ENCODE assay signal across 9 mouse cellular contexts in the genomic region with DNA sequence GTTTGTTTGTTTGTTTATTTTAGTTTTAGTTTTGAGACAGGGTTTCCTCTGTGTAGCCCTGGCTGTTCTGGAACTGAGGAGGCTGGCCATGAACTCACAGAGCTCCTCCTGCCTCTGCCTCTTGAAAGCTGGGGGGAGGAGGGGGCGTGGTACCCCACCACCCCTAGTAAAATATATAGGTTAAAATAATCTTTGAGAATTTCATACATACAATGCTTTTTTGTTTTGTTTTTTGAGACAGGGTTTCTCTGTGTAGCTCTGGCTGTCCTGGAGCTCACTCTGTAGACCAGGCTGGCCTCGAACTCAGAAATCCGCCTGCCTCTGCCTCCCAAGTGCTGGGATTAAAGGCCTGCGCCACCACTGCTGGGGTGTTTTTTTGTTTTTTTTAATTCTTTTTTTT. TPM values are rescaled to one million over a fixed set of nuclear protein-coding genes. Genes with fewer than 3 reads are reported as not detected.
A peak's percentile ranks its signal among the peaks of the same experiment; 100 is the strongest.
DNase-seq lines count a peak whose midpoint lies in the region; ATAC-seq and TF ChIP-seq lines count a peak whose summit lies in the region.
"Not testable (repeated sequence)": the region's sequence is repeated elsewhere in the genome, so short reads cannot be mapped to it uniquely, and the experiment has no call there.
"Had no signal": no experiment of that assay in that cellular context is flagged by ENCODE, and none has a peak within 500 bp of the region (broad histone marks: within the 10 kb centered on the region; RNA-seq: fewer than 3 reads in every experiment).

No protein-coding gene starts in this region.

- peak; percentile 19 for DNase-seq in adrenal gland, postnatal 10 days
- not testable (repeated sequence) for DNase-seq in embryonic facial prominence, embryonic 14.5 days (ENCODE audit: low spot score); heart, embryonic 10.5 days (ENCODE audit: low spot score); kidney, postnatal 0 days (ENCODE audit: low spot score)

- H3K9me3 ChIP-seq in embryonic facial prominence, embryonic 14.5 days (ENCODE audit: control insufficient read depth, low read length); heart, embryonic 10.5 days; hindbrain, embryonic 15.5 days; kidney, postnatal 0 days (replicated peaks; ENCODE audit: low read length); liver, embryonic 15.5 days (replicated peaks); midbrain, embryonic 13.5 days; stomach, embryonic 14.5 days (ENCODE audit: control insufficient read depth, low read depth, low read length): not testable (repeated sequence)

- H3K4me2 ChIP-seq in embryonic facial prominence, embryonic 14.5 days (ENCODE audit: low read depth, low read length) = 0 out of 2 replicates have a peak overlapping the region, but pooled peaks have one; percentile 80
- not testable (repeated sequence) for H3K4me2 ChIP-seq in hindbrain, embryonic 15.5 days; kidney, postnatal 0 days (ENCODE audit: low read length); midbrain, embryonic 13.5 days (replicated peaks); stomach, embryonic 14.5 days (replicated peaks; ENCODE audit: low read depth, low read length)
- H3K4me2 ChIP-seq in liver, embryonic 15.5 days = 0 out of 2 replicates have a peak overlapping the region, but pooled peaks have one; percentile 75

- not testable (repeated sequence) for ATAC-seq in embryonic facial prominence, embryonic 14.5 days (ENCODE audit: low read depth); hindbrain, embryonic 15.5 days (ENCODE audit: low FRiP score, low read depth); kidney, postnatal 0 days (replicated peaks; ENCODE audit: low FRiP score, low read depth); liver, embryonic 15.5 days (ENCODE audit: insufficient read depth); midbrain, embryonic 13.5 days; stomach, embryonic 14.5 days (ENCODE audit: insufficient number of reproducible peaks, insufficient read depth, low FRiP score, low read depth)

- not testable (repeated sequence) for H3K4me3 ChIP-seq in embryonic facial prominence, embryonic 14.5 days (ENCODE audit: low read depth, low read length); heart, embryonic 10.5 days; hindbrain, embryonic 15.5 days; kidney, postnatal 0 days (replicated peaks; ENCODE audit: low read depth, low read length); liver, embryonic 15.5 days (replicated peaks); midbrain, embryonic 13.5 days (replicated peaks); stomach, embryonic 14.5 days (ENCODE audit: low read depth, low read length)

- H3K4me1 ChIP-seq in embryonic facial prominence, embryonic 14.5 days (ENCODE audit: control insufficient read depth, insufficient read depth, low read length) = peaks cover 29% of the 10 kb centered on the region
- H3K4me1 ChIP-seq in heart, embryonic 10.5 days = peaks cover 37% of the 10 kb centered on the region
- peaks cover 49% of the 10 kb centered on the region for H3K4me1 ChIP-seq in hindbrain, embryonic 15.5 days (replicated peaks)
- H3K4me1 ChIP-seq in kidney, postnatal 0 days (replicated peaks; ENCODE audit: insufficient read depth, low read length) = peaks cover 26% of the 10 kb centered on the region
- H3K4me1 ChIP-seq in liver, embryonic 15.5 days (replicated peaks) = peaks cover 55% of the 10 kb centered on the region
- H3K4me1 ChIP-seq in midbrain, embryonic 13.5 days (replicated peaks) = peaks cover 38% of the 10 kb centered on the region
- peaks cover 15% of the 10 kb centered on the region for H3K4me1 ChIP-seq in stomach, embryonic 14.5 days (ENCODE audit: control insufficient read depth, insufficient read depth, low read length)

- not testable (repeated sequence) for TF ChIP-seq CTCF in kidney, postnatal 0 days (IDR thresholded peaks at IDR 0.05; ENCODE audit: low read depth)

- H3K9ac ChIP-seq in embryonic facial prominence, embryonic 14.5 days (ENCODE audit: low read depth, low read length); hindbrain, embryonic 15.5 days; kidney, postnatal 0 days (ENCODE audit: low read depth, low read length); liver, embryonic 15.5 days; midbrain, embryonic 13.5 days (replicated peaks); stomach, embryonic 14.5 days (replicated peaks; ENCODE audit: low read depth, low read length): not testable (repeated sequence)

- H3K36me3 ChIP-seq in embryonic facial prominence, embryonic 14.5 days (ENCODE audit: control insufficient read depth, insufficient read depth, low read length); heart, embryonic 10.5 days; hindbrain, embryonic 15.5 days; kidney, postnatal 0 days (ENCODE audit: insufficient read depth, low read length); liver, embryonic 15.5 days (replicated peaks); midbrain, embryonic 13.5 days; stomach, embryonic 14.5 days (ENCODE audit: control insufficient read depth, insufficient read depth, low read length): not testable (repeated sequence)

- 93% methylated on average over 4 of the region's 4 CpGs for WGBS in embryonic facial prominence, embryonic 14.5 days
- 93% methylated on average over 4 of the region's 4 CpGs for WGBS in heart, embryonic 10.5 days
- WGBS in hindbrain, embryonic 15.5 days = 94% methylated on average over 4 of the region's 4 CpGs
- 97% methylated on average over 3 of the region's 4 CpGs for WGBS in kidney, postnatal 0 days
- WGBS in liver, embryonic 15.5 days (ENCODE audit: insufficient replicate concordance) = 80% methylated on average over 4 of the region's 4 CpGs
- 96% methylated on average over 4 of the region's 4 CpGs for WGBS in midbrain, embryonic 13.5 days
- WGBS in stomach, embryonic 14.5 days = 93% methylated on average over 4 of the region's 4 CpGs

- H3K27me3 ChIP-seq in embryonic facial prominence, embryonic 14.5 days (replicated peaks; ENCODE audit: control insufficient read depth, insufficient read depth, low read length); heart, embryonic 10.5 days (ENCODE audit: insufficient read depth, poor library complexity, severe bottlenecking); hindbrain, embryonic 15.5 days; kidney, postnatal 0 days (ENCODE audit: insufficient read depth, low read length); midbrain, embryonic 13.5 days; stomach, embryonic 14.5 days (ENCODE audit: control insufficient read depth, insufficient read depth, low read length): not testable (repeated sequence)
- H3K27me3 ChIP-seq in liver, embryonic 15.5 days = peaks cover 11% of the 10 kb centered on the region

- peak overlapping the region; percentile 99 for H3K27ac ChIP-seq in embryonic facial prominence, embryonic 14.5 days (replicated peaks; ENCODE audit: low read depth, low read length)
- H3K27ac ChIP-seq in heart, embryonic 10.5 days = peak overlapping the region; percentile 100
- H3K27ac ChIP-seq in hindbrain, embryonic 15.5 days (replicated peaks) = peak overlapping the region; percentile 98
- peak overlapping the region; percentile 98 for H3K27ac ChIP-seq in kidney, postnatal 0 days
- peak overlapping the region; percentile 97 for H3K27ac ChIP-seq in liver, embryonic 15.5 days (replicated peaks)
- peak overlapping the region; percentile 100 for H3K27ac ChIP-seq in midbrain, embryonic 13.5 days
- peak overlapping the region; percentile 99 for H3K27ac ChIP-seq in stomach, embryonic 14.5 days (ENCODE audit: low read length)

RNA-seq across cellular contexts. Expression of gene Ubc, which starts 2.2 kb away (rescaled TPM):
- total RNA-seq in adrenal gland, postnatal 10 days (2021) = 1,000 to 10,000 TPM; 1,039 to 1,045 TPM
- 879 and 1,077 TPM in 2 replicates for polyA plus RNA-seq in embryonic facial prominence, embryonic 14.5 days (2014; fragmentation: Nextera tagmentation; extraction: Ambion mirVana)
- 921 and 966 TPM in 2 replicates for polyA plus RNA-seq in heart, embryonic 10.5 days (2016; fragmentation: Nextera tagmentation; extraction: Ambion mirVana)
- 1,393 and 1,417 TPM in 2 replicates for polyA plus RNA-seq in hindbrain, embryonic 15.5 days (2015; fragmentation: Nextera tagmentation; extraction: Ambion mirVana)
- polyA plus RNA-seq in kidney, postnatal 0 days (2015; fragmentation: Nextera tagmentation; extraction: Ambion mirVana) = 702 and 872 TPM in 2 replicates
- 563 and 623 TPM in 2 replicates for polyA plus RNA-seq in liver, embryonic 15.5 days (2015; fragmentation: Nextera tagmentation; extraction: Ambion mirVana)
- 1,275 and 1,322 TPM in 2 replicates for polyA plus RNA-seq in midbrain, embryonic 13.5 days (2015; fragmentation: Nextera tagmentation; extraction: Ambion mirVana)
- 1,055 and 1,113 TPM in 2 replicates for polyA plus RNA-seq in stomach, embryonic 14.5 days (2014; fragmentation: Nextera tagmentation; extraction: Ambion mirVana)

RNA-seq across cellular contexts. Expression of gene Gm10382, which starts 3.1 kb away (rescaled TPM):
- under 1 TPM; 0.21 to 0.24 TPM for total RNA-seq in adrenal gland, postnatal 10 days (2021)
- 0.24 TPM in 1 of 2 replicates, not detected in the other for polyA plus RNA-seq in embryonic facial prominence, embryonic 14.5 days (2014; fragmentation: Nextera tagmentation; extraction: Ambion mirVana)
- polyA plus RNA-seq in heart, embryonic 10.5 days (2016; fragmentation: Nextera tagmentation; extraction: Ambion mirVana) = 0.34 and 0.67 TPM in 2 replicates
- polyA plus RNA-seq in hindbrain, embryonic 15.5 days (2015; fragmentation: Nextera tagmentation; extraction: Ambion mirVana) = 0.56 and 0.65 TPM in 2 replicates
- polyA plus RNA-seq in kidney, postnatal 0 days (2015; fragmentation: Nextera tagmentation; extraction: Ambion mirVana) = 0.40 and 0.74 TPM in 2 replicates
- polyA plus RNA-seq in liver, embryonic 15.5 days (2015; fragmentation: Nextera tagmentation; extraction: Ambion mirVana) = 0.31 and 0.35 TPM in 2 replicates
- 0.39 and 0.89 TPM in 2 replicates for polyA plus RNA-seq in midbrain, embryonic 13.5 days (2015; fragmentation: Nextera tagmentation; extraction: Ambion mirVana)
- polyA plus RNA-seq in stomach, embryonic 14.5 days (2014; fragmentation: Nextera tagmentation; extraction: Ambion mirVana) = 0.20 and 0.35 TPM in 2 replicates
- total RNA-seq: monocyte, adult 5-6 weeks had no signal

RNA-seq across cellular contexts. Expression of gene Dhx37, which starts 41.7 kb away (rescaled TPM):
- 10 to 100 TPM; 11.2 to 12.2 TPM for total RNA-seq in adrenal gland, postnatal 10 days (2021)
- 4.8 and 5.4 TPM in 2 replicates for polyA plus RNA-seq in embryonic facial prominence, embryonic 14.5 days (2014; fragmentation: Nextera tagmentation; extraction: Ambion mirVana)
- polyA plus RNA-seq in heart, embryonic 10.5 days (2016; fragmentation: Nextera tagmentation; extraction: Ambion mirVana) = 15.9 and 18.7 TPM in 2 replicates
- 10.9 and 11.6 TPM in 2 replicates for polyA plus RNA-seq in hindbrain, embryonic 15.5 days (2015; fragmentation: Nextera tagmentation; extraction: Ambion mirVana)
- 7.2 and 8.1 TPM in 2 replicates for polyA plus RNA-seq in kidney, postnatal 0 days (2015; fragmentation: Nextera tagmentation; extraction: Ambion mirVana)
- 4.8 and 4.9 TPM in 2 replicates for polyA plus RNA-seq in liver, embryonic 15.5 days (2015; fragmentation: Nextera tagmentation; extraction: Ambion mirVana)
- polyA plus RNA-seq in midbrain, embryonic 13.5 days (2015; fragmentation: Nextera tagmentation; extraction: Ambion mirVana) = 12.1 and 13.2 TPM in 2 replicates
- 7.5 and 9.2 TPM in 2 replicates for polyA plus RNA-seq in stomach, embryonic 14.5 days (2014; fragmentation: Nextera tagmentation; extraction: Ambion mirVana)

RNA-seq across cellular contexts. Expression of gene Bri3bp, which starts 49.2 kb away (rescaled TPM):
- total RNA-seq in adrenal gland, postnatal 10 days (2021) = 10 to 100 TPM; 31.6 to 37.1 TPM
- polyA plus RNA-seq in embryonic facial prominence, embryonic 14.5 days (2014; fragmentation: Nextera tagmentation; extraction: Ambion mirVana) = 28.8 and 29.3 TPM in 2 replicates
- 45.6 and 52.9 TPM in 2 replicates for polyA plus RNA-seq in heart, embryonic 10.5 days (2016; fragmentation: Nextera tagmentation; extraction: Ambion mirVana)
- 39.4 and 42.8 TPM in 2 replicates for polyA plus RNA-seq in hindbrain, embryonic 15.5 days (2015; fragmentation: Nextera tagmentation; extraction: Ambion mirVana)
- polyA plus RNA-seq in kidney, postnatal 0 days (2015; fragmentation: Nextera tagmentation; extraction: Ambion mirVana) = 46.7 and 47.2 TPM in 2 replicates
- polyA plus RNA-seq in liver, embryonic 15.5 days (2015; fragmentation: Nextera tagmentation; extraction: Ambion mirVana) = 23.5 and 25.8 TPM in 2 replicates
- 28.2 and 29.6 TPM in 2 replicates for polyA plus RNA-seq in midbrain, embryonic 13.5 days (2015; fragmentation: Nextera tagmentation; extraction: Ambion mirVana)
- polyA plus RNA-seq in stomach, embryonic 14.5 days (2014; fragmentation: Nextera tagmentation; extraction: Ambion mirVana) = 28.3 and 34.1 TPM in 2 replicates

RNA-seq across cellular contexts. Expression of gene Scarb1, which starts 51.3 kb away (rescaled TPM):
- total RNA-seq in adrenal gland, postnatal 10 days (2021) = 1,000 to 10,000 TPM in 1 of 2 experiments, 100 to 1,000 TPM in 1; 506 to 1,242 TPM
- polyA plus RNA-seq in embryonic facial prominence, embryonic 14.5 days (2014; fragmentation: Nextera tagmentation; extraction: Ambion mirVana) = 44.4 and 47.9 TPM in 2 replicates
- 73.1 and 94.3 TPM in 2 replicates for polyA plus RNA-seq in heart, embryonic 10.5 days (2016; fragmentation: Nextera tagmentation; extraction: Ambion mirVana)
- 46.6 and 52.4 TPM in 2 replicates for polyA plus RNA-seq in hindbrain, embryonic 15.5 days (2015; fragmentation: Nextera tagmentation; extraction: Ambion mirVana)
- polyA plus RNA-seq in kidney, postnatal 0 days (2015; fragmentation: Nextera tagmentation; extraction: Ambion mirVana) = 49.0 and 51.3 TPM in 2 replicates
- 76.6 and 87.3 TPM in 2 replicates for polyA plus RNA-seq in liver, embryonic 15.5 days (2015; fragmentation: Nextera tagmentation; extraction: Ambion mirVana)
- polyA plus RNA-seq in midbrain, embryonic 13.5 days (2015; fragmentation: Nextera tagmentation; extraction: Ambion mirVana) = 22.1 and 22.8 TPM in 2 replicates
- polyA plus RNA-seq in stomach, embryonic 14.5 days (2014; fragmentation: Nextera tagmentation; extraction: Ambion mirVana) = 45.0 and 47.1 TPM in 2 replicates
